Mouse (Mus musculus): ENCODE results near the gene Dnpep.
A peak's percentile ranks its signal among the peaks of the same experiment; 100 is the strongest.

The Dnpep gene

DNA sequence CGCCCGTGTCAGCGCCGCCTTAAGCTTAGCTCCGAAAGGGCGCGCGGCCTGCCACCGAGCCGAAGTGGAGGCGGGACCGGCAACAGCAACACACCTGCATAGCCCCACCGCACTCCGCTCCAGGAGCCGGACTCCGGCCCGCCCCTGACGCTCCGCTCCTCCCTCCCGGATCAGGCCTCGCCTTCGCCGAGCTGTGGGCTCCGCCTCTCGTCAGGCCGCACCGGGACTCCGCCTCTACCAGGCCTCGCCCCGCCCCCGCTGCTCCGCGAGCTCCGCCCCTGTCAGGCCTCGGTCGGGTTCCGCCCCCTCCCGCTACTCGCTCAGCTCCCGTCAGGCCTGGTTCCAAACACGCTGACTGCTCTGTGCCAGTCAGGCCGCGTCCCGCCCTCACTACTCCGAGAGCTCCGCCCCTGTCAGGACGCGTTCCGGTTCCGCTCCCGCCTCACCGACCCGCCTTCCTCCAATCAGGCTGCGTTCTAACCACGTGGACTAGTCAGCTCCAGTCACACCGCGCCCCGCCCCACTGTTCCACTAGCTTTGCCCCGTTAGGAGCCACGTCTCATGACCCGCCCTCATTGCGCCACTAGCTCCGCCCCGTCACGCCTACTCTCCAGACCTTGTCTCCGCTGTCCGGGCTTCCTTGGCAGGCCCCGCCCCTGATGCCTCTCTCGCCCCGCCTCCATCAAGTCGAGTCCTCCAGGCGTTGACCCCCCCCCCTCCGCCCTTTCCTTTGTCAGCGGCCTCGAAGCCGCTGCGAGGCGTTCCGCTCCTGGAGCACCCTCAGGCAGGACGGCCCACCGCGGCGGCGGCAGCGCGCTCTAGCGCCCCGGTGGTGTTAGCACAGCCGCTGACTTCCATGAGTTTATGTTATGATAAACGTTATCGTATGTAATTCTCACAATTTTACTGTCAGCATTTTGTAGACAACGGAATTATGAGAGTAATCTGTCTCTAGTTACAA lies at the start of gene Dnpep:
Gene Dnpep (minus strand): TSS at position 750 of the 961 bp plus-strand sequence.
- no peaks in the 10 kb centered on the region for H3K27me3 ChIP-seq (ENCODE audit: control insufficient read depth, insufficient read depth, low read length, poor library complexity, severe bottlenecking)
- H3K36me3 ChIP-seq (ENCODE audit: control insufficient read depth, insufficient read depth, low read length, poor library complexity, severe bottlenecking), result peaks cover 5% of the 10 kb centered on the region
- DNase-seq (ENCODE audit: low read depth, low spot score), result peak; percentile 100

DNA sequence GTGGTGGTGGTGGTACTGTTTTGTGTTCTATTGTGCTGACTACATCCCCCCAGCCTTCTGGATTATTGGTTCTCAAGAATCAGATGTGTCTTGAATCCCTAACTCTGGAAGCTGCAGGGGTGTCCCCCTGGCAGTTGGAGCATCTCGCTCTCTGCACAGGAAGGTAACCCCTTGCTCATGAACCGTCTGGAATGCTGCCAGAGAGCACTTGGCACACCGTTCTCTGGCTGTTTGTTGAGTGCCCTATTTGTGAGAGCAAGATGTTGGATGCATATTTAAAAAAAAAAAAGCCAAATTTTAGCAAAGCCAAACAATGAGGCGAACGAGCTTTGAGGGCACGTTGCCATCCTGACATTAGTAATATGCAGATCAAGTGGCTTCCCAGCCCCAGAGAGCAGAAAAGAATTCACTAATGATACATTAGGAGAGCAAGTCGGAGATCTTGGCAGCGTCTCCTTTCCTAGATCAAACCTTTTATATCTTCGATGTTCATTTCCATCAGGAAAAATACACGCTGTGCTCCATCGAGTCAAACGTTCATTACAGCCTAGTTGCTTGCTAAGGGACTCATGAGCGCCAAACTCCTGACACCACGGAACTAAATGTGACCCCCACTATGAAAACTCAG lies 47.8 kb upstream of the Dnpep start:
- H3K27me3 ChIP-seq (ENCODE audit: control insufficient read depth, insufficient read depth, low read length, poor library complexity, severe bottlenecking), result no peaks in the 10 kb centered on the region
- DNase-seq (ENCODE audit: low read depth, low spot score), result no peak
- no peaks in the 10 kb centered on the region for H3K36me3 ChIP-seq (ENCODE audit: control insufficient read depth, insufficient read depth, low read length, poor library complexity, severe bottlenecking)

DNA sequence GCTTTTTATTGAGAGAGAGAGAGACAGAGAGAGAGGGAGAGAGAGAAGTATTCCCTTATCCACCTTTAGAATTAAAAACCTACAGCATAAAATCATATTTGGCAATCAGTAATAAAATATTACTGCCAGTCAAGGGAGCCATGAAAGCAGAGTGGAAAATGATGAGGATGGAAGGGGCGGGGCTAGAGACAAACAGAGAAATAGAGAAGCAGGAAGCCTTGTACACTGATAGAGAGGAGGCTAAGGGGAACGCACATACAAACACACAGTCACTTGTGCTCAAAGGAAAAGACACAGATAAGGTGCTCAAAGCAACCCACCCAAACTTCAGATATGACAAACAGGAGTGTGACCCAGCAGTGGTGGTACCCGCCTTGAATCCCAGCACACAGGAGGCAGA lies 46.1 kb upstream of the Dnpep start:
- no peaks in the 10 kb centered on the region for H3K27me3 ChIP-seq (ENCODE audit: control insufficient read depth, insufficient read depth, low read length, poor library complexity, severe bottlenecking)
- DNase-seq (ENCODE audit: low read depth, low spot score), result no peak
- no peaks in the 10 kb centered on the region for H3K36me3 ChIP-seq (ENCODE audit: control insufficient read depth, insufficient read depth, low read length, poor library complexity, severe bottlenecking)

DNA sequence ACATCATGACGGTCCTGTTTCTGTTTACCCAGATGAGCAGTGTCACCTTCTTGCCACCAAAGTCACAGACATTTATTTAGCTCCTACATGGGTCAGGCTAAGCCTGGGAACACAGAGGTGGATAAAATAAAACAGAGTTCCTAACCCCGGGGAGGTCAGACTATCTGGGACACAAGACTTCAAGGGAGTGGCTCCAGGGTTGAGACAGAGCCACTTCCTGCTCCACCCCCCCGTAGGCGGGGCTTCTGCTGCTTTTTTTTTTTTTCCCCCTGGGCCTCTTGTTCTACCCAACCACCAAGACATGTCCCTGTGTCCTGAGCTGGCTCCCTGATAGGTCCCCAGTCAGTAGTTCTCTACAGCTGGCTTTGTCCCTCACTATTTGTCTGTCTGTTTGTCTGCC lies 44.0 kb upstream of the Dnpep start:
- no peak for DNase-seq (ENCODE audit: low read depth, low spot score)
- Histone ChIP-seq H3K36me3 (ENCODE audit: control insufficient read depth, insufficient read depth, low read length, poor library complexity, severe bottlenecking) (no peaks in the 10 kb centered on the region), H3K27me3 (ENCODE audit: control insufficient read depth, insufficient read depth, low read length, poor library complexity, severe bottlenecking) (no peaks in the 10 kb centered on the region)

DNA sequence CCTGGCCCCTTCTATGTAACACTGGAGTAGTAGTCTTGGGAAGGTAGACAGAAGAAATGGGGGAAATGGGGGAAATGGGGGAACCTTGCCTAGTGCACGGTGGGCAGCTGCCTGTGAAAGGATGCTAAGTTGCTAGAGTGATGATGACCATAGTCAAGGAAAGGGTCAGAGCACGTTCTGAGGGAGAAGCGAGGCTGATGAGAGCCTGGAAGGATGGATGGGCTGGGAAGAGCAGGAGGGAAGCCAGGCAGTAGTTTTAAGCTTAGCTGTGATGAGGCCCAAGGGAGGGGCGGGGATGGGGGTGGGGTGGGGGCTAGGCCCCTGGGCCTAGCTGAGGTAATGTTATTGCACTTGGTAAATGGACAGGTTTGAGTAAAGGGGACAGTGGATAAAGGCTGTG lies 43.3 kb upstream of the Dnpep start:
- no peaks in the 10 kb centered on the region for H3K36me3 ChIP-seq (ENCODE audit: control insufficient read depth, insufficient read depth, low read length, poor library complexity, severe bottlenecking)

DNA sequence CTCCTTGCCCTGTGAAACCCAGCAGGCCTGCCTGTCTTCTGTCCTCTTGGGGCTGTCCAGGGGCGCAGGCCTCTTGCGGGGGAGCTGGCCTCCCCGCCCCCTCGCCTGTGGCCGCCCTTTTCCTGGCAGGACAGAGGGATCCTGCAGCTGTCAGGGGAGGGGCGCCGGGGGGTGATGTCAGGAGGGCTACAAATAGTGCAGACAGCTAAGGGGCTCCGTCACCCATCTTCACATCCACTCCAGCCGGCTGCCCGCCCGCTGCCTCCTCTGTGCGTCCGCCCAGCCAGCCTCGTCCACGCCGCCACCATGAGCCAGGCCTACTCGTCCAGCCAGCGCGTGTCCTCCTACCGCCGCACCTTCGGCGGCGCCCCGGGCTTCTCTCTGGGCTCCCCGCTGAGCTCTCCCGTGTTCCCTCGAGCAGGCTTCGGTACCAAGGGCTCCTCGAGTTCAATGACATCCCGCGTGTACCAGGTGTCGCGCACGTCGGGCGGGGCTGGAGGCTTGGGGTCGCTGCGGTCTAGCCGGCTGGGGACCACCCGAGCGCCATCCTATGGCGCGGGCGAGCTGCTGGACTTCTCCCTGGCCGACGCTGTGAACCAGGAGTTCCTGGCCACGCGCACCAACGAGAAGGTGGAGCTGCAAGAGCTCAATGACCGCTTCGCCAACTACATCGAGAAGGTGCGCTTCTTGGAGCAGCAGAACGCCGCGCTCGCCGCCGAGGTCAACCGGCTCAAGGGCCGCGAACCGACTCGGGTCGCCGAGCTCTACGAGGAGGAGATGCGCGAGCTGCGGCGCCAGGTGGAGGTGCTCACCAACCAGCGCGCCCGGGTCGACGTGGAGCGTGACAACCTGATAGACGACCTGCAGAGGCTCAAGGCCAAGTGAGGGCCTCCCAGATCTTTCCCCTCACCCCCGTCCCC lies 42.6 kb upstream of the Dnpep start, which contains the start of gene Des:
Gene Des (plus strand): TSS at position 218 of the 920 bp plus-strand sequence.
- no peak for DNase-seq (ENCODE audit: low read depth, low spot score)
- Histone ChIP-seq H3K36me3 (ENCODE audit: control insufficient read depth, insufficient read depth, low read length, poor library complexity, severe bottlenecking) (no peaks in the 10 kb centered on the region), H3K27me3 (ENCODE audit: control insufficient read depth, insufficient read depth, low read length, poor library complexity, severe bottlenecking) (no peaks in the 10 kb centered on the region)

More for the DNA sequence above, 43.3 kb upstream of the Dnpep start:
- DNase-seq (ENCODE audit: low read depth, low spot score), result no peak
- H3K27me3 ChIP-seq (ENCODE audit: control insufficient read depth, insufficient read depth, low read length, poor library complexity, severe bottlenecking), result no peaks in the 10 kb centered on the region

DNA sequence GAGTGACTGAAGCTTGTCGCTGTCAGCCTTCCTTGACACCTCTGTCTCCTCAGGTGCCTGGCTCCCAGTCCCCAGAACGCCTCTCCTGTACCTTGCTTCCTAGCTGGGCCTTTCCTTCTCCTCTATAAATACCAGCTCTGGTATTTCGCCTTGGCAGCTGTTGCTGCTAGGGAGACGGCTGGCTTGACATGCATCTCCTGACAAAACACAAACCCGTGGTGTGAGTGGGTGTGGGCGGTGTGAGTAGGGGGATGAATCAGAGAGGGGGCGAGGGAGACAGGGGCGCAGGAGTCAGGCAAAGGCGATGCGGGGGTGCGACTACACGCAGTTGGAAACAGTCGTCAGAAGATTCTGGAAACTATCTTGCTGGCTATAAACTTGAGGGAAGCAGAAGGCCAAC lies 41.6 kb upstream of the Dnpep start:
- DNase-seq (ENCODE audit: low read depth, low spot score), result no peak
- no peaks in the 10 kb centered on the region for H3K27me3 ChIP-seq (ENCODE audit: control insufficient read depth, insufficient read depth, low read length, poor library complexity, severe bottlenecking)
- H3K36me3 ChIP-seq (ENCODE audit: control insufficient read depth, insufficient read depth, low read length, poor library complexity, severe bottlenecking), result no peaks in the 10 kb centered on the region

DNA sequence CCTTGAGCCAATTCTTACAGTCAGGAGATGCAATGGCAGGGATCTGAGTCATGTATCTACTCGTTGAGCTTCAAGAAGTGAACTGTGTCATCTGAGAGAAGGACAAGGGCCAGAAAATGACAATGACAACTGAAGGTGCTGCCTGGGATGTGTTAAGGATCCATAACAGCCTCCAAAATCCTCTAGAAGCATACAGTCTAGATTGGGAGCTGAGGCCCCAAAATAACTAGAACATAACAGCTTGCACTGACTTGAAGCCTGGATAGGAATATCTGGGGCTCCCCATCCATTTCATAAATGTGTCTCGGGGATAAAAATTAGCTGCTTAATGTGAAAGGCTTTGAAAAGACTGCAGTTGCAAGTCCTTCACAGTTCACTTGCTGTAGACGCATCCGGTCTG lies 40.2 kb upstream of the Dnpep start:
- no peak for DNase-seq (ENCODE audit: low read depth, low spot score)
- H3K36me3 ChIP-seq (ENCODE audit: control insufficient read depth, insufficient read depth, low read length, poor library complexity, severe bottlenecking), result no peaks in the 10 kb centered on the region
- no peaks in the 10 kb centered on the region for H3K27me3 ChIP-seq (ENCODE audit: control insufficient read depth, insufficient read depth, low read length, poor library complexity, severe bottlenecking)

DNA sequence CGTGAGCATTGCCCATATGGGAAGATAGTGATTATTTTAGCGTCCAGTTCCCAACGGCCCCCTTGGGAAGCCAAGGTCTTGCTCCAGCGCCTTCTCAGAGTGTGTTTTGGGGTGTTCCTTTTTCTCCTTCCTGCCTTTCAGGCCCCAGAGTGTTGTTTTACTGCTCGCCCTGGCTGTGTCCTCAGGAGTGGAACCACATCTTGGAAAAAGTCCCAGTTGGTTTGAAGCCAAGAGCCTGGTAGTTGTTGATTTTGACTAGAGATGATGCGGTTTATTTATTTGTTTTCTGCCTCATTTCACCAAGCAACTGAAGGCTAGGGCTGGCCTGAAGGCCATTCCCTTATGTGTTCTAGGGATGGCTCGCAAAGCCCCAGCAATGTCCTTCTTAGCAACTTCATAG lies 39.5 kb upstream of the Dnpep start:
- Histone ChIP-seq H3K36me3 (ENCODE audit: control insufficient read depth, insufficient read depth, low read length, poor library complexity, severe bottlenecking) (no peaks in the 10 kb centered on the region), H3K27me3 (ENCODE audit: control insufficient read depth, insufficient read depth, low read length, poor library complexity, severe bottlenecking) (no peaks in the 10 kb centered on the region)
- DNase-seq (ENCODE audit: low read depth, low spot score), result no peak

DNA sequence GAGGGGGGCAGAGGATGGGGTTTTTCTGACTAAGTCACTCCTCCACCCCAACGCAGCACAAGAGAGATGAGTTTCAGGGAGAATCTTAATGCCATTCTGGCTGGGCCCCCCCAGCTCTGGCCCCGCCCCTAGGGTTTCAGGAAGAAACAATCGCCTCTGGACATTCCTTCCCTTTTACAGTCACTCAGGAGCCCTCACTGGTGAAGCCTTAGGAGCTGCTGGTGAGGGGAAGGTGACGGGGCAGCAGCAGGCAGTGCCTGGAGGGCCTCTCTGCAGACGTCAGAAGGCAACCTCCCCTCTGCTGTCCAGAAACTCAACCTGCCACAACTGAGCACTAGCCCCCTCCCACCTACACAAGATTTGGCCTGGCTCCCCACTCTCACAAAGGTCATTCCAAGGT lies 31.5 kb upstream of the Dnpep start:
- Histone ChIP-seq H3K27me3 (ENCODE audit: control insufficient read depth, insufficient read depth, low read length, poor library complexity, severe bottlenecking) (no peaks in the 10 kb centered on the region; the same call in 1 of the 2 replicates), H3K36me3 (ENCODE audit: control insufficient read depth, insufficient read depth, low read length, poor library complexity, severe bottlenecking) (no peaks in the 10 kb centered on the region)
- no peak for DNase-seq (ENCODE audit: low read depth, low spot score)

DNA sequence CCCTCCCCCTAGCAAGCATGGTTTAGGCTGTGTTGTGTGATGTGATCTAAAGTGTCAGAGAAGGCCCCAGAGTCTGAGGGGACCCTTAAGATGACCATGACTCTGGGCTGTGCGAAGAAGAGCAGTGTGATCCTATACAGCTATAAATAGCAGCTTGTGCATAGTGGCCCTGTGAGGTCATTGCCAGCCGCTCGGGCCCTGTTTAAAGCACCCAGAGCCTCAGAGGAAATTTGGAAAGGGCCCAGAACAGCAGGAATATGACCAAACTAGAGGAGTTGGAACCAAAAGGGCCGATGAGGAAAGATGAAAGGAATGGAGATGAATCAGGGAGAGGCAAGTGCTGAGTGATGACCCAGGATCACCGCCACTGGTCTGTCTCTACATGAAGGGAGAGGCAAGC lies 29.5 kb upstream of the Dnpep start:
- DNase-seq (ENCODE audit: low read depth, low spot score), result no peak
- H3K36me3 ChIP-seq (ENCODE audit: control insufficient read depth, insufficient read depth, low read length, poor library complexity, severe bottlenecking), result no peaks in the 10 kb centered on the region
- H3K27me3 ChIP-seq (ENCODE audit: control insufficient read depth, insufficient read depth, low read length, poor library complexity, severe bottlenecking), result no peaks in the 10 kb centered on the region; the same call in 1 of the 2 replicates

DNA sequence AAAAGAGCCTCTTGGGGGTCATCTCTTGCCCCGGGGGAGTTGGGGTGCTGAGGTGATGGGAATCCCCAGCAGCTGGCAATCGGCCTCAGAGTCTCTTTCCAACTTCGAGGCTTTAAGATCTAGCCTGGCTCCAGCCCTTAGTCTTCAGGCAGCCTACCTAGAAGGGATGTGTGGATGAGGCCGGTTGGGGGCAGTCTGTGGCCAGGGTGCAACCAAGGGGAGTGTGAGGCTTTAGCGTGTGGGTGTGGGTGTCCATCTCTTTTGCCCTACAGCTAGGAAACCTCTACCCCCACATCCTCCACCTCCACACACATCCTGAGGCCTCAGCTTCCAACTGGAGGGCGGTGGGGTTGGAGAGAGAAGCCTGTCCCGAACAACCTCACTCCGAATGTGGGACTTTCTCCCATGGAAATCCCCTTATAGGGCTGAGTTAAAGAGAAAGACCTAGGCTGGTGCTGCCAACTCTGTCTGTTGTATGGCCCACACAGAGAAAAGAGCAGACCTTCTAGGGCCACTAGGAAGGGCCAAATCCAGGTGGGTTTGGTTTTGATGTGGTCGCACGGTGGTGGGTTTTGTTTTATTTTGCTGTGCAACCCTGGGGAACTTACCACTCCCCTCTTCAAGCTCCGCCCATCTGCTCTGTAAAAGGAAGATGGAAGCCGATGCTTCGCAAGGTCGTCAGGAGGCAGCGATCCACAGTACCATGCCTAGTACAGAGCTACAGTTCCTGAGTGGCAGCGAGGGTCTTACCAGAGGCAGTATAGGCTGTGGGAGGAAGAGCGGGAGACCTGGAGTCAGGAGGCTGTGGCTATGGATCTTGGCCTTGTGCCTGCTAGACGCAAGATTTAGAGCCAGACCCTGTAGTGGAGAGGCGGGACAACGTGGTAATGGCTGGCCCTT lies 27.5 kb upstream of the Dnpep start:
- no peaks in the 10 kb centered on the region for H3K36me3 ChIP-seq (ENCODE audit: control insufficient read depth, insufficient read depth, low read length, poor library complexity, severe bottlenecking)
- H3K27me3 ChIP-seq (ENCODE audit: control insufficient read depth, insufficient read depth, low read length, poor library complexity, severe bottlenecking), result no peaks in the 10 kb centered on the region; the same call in 1 of the 2 replicates
- DNase-seq (ENCODE audit: low read depth, low spot score), result no peak

DNA sequence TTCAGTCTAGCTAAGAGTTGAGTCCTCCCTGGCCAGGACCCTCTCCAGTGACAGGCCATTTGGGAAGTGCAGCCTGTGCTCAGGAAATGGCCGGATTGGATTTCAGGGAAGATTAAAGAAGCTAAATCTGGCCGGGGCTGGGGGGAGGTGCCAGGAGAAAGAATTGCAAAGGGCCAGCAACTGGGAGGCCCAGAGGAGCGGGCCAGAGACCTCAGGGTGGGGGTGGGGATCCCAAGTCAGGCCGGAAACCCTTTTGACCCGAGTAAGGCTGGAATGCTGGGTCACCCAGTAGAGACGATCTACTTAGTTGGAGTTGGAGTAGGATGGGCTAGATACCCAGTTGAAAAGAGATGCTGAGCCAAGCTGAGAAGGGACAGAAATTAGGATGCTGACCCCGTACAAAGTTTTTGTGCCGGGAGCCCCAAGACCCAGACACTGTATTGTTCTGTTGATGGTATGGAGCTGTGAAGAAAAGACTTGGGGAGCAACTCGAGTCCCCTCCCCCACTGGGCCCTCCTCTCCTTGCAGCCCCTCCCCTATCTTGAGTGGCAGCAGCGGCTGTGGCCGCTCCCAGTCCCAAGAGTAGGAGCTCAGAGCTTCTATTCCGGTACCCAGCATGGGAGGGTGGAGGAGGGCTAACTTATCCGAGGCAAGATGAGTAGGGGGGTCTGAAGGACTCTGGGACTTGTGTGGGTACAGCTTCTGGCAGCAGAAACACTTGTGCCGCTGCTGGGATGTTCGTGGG lies 26.7 kb upstream of the Dnpep start:
- no peak for DNase-seq (ENCODE audit: low read depth, low spot score)
- Histone ChIP-seq H3K27me3 (ENCODE audit: control insufficient read depth, insufficient read depth, low read length, poor library complexity, severe bottlenecking) (no peaks in the 10 kb centered on the region; the same call in 1 of the 2 replicates), H3K36me3 (ENCODE audit: control insufficient read depth, insufficient read depth, low read length, poor library complexity, severe bottlenecking) (no peaks in the 10 kb centered on the region)

Data from splenic B cell, adult 2 months (primary cell).